Mouse (Mus musculus) adrenal gland, adult (tissue): ENCODE measurements around the gene Drd1.

Experiments used
- DNase-seq, 2 experiments: peaks; one replicate each; pipeline ENCODE4 v3.0.0; 2022 to 2023; ENCODE audit warnings: low spot score in 1 of 2; ENCODE audit not compliant: inconsistent age in 2 of 2

Gene Drd1

GRCm38 (mm10) chr13:54055448-54055861, at the start of gene Drd1:
Gene Drd1 (minus strand): TSS chr13:54055705.
- DNase-seq: peak; percentile 54 to 85

DNA sequence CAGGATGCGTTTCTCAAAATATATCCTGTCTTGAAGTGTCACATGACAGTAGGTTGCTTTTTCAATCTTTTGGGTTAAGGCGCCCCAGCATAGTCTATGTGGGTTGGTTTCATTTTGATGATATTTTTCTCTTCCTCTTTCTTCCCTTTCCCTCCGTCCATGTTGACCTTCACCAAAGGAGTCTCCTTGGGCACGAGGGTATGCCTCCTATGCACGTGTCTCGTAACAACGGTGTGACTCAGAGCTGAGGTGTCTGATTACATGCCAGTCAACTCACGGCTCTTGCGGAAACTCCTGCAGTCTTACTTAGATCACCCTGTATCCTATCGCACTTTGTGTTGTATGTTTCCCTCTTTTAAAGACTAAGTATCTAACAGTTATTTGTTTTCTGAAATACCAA, 48.4 kb upstream of the Drd1 start:
- peak in 1 of 2 experiments; percentile 71 for DNase-seq

DNA sequence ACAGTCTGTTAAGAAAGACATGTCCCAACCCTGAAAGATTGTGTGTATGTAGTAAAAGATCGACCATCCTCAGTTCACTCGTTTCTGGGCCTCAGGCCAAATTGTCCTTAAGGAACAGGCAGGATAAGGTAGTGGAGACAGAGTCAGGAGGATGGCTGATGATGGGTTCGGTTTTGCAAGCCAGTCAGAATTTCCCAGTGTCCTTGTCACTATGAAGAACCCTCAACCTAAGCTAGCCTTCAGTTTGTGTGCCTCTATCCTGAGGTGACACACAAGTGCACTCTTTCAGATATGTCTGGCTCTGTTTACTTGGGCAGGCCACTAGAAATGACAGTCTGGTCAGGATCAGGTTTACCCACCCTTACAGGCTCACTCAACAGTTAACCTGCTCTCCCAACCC, 47.8 kb upstream of the Drd1 start:
- no peak for DNase-seq

DNA sequence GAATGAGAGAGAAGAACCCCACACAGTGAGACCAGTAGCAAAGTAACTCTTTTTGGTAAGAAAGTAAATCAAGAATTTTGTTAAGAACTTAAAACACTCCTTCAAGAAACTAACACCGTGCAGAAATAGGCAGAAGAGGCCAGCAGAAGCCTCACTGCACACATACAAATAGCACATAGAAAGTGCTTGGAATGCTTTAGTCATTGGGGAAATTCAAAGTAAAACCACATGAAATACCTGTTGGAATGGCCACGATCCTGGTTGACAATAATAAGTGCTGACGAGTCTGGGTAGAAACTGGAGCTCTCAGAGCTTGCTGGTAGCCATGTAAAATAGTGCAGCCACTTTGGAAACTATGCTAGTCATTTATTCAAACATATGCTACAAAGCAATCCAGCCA, 46.6 kb upstream of the Drd1 start:
- DNase-seq: no peak

DNA sequence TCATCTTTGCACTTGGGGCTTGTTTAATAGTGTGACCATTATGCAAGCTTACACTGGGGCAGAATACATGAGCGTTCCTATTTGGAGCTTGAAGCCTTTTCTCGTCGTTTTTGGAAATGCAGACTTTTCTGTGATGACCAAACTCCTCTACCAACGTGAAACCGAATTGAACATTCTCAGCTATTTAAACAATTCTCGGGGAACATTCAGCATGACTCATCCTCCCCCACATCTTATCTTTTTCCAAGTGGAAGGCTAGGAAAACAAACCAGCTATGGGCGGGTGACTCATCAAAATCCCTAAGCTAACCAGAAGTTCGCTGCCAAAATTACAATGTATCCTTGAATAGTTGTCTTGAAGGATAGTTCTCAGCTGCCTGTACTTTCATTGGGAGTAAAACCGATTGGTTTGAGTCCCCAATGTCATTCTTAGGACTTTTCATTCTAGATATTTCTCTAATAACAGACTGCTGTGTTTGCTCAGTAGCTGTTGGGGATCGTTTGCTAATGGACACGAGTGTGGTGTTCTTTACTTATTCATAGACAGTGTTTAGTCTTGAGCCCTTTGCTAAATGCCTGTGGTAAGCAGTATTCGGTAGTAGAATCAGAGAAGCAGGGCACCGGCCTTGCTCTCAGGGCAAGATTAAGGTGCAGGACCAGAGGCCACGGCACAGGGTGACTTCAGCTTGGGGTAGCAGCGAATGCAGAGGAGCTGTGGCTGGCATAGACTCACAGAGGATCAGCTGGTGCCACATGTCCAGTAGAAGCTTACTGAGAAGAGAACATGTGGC, 45.7 kb upstream of the Drd1 start:
- DNase-seq: peak; percentile 68 to 90

DNA sequence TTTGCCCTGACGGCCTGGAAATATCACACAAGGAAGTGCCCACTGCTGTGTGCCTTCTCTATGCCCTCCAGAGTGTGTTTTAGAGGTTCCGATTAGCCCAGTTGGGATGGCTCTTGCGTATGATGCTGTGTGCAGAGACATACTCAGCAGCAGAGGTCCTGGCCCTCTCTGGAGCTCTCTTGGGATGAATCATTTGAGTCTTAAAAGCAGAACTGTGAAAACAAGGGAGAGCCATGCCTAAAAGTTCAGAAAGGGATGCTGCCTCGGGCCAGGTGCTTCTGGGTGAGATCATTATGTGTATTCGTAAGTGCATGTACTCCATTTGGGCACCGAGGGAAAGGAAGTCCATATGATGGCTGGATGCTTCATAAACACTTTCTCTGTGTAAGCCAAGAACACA, 42.3 kb upstream of the Drd1 start:
- no peak for DNase-seq

DNA sequence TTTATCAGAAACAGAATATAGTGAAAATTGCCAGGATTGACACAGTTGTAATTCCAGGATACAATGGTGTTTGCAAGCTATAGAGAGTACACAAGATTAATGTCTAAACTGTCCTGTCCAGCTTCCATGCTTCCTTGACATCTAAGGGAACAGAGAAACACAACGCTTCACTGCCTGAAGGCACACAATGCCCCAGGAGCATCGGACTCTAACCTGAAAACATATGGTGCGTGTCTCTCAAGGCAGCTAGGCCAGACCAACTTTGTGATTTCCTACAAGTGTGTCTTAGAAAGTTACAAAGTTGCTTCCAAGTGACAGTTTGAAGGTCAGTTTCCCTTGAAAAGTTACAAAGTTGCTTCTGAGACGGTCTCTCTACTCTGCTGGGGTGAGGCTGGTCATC, 41.7 kb upstream of the Drd1 start:
- DNase-seq: no peak

DNA sequence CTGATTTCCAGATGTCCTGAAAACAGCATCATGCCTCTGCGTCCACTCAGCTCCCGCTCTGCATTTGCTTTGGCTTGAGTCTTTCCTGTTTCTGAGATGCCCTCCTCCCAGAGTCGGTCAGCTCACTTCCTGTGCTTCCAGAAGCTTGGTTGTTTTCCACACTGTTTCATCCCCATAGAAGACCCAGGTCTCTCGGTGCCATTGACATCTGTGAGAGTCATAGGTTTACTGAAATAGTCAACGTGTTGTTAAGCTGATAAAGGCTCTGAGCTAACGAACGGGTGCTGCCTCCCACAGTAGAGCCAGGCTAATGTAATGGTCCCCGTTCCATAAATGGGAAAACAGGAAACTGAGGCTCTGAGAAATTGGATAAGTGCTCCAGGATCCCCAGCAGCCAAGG, 40.2 kb upstream of the Drd1 start:
- DNase-seq: no peak

GRCm38 (mm10) chr13:54094963-54095362, 39.5 kb upstream of the Drd1 start:
- no peak for DNase-seq

GRCm38 (mm10) chr13:54094349-54094748, 38.8 kb upstream of the Drd1 start:
- DNase-seq: no peak

- DNase-seq: no peak
These were observed 36.2 kb upstream of the Drd1 start for GRCm38 (mm10) chr13:54091719-54092118.

DNA sequence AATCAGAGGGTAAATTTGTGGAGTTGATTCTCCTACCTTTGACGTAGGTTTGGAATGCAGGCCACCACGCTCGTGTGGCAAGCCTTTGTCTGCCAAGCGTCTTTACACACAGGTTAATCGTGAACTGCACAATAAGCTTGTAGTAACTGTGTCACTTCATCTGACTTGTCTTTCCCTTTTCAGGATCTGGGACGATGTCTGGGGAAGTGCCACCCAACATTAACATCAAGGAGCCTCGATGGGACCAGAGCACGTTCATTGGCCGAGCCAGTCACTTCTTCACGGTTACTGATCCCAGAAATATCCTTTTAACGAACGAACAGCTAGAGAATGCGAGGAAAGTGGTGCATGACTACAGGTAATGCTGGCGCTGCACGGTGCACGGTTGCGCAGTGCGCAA, 29.8 kb upstream of the Drd1 start:
- no peak for DNase-seq

DNA sequence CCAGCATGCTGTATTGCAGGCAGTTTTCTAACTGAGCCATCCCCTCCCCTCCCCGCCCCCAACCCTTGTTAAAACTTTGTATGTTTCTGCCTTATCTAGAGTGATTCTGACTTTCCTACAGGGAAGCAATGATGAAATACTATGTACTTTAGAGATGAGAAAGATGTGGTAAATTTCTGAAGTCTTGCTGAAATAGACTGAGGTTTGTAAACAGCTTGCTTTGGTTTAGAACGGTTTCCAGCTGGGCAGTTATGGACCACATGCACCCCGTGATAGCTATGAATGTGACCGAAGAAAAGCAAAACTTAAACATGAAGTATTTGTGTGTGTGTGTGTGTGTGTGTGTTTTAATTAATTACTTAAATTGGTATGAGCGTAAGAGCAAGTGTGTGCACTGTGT, 29.3 kb upstream of the Drd1 start:
- no peak for DNase-seq

GRCm38 (mm10) chr13:54084178-54084577, 28.7 kb upstream of the Drd1 start:
- no peak for DNase-seq

- DNase-seq: no peak
These were observed 27.4 kb upstream of the Drd1 start for GRCm38 (mm10) chr13:54082946-54083345.

DNA sequence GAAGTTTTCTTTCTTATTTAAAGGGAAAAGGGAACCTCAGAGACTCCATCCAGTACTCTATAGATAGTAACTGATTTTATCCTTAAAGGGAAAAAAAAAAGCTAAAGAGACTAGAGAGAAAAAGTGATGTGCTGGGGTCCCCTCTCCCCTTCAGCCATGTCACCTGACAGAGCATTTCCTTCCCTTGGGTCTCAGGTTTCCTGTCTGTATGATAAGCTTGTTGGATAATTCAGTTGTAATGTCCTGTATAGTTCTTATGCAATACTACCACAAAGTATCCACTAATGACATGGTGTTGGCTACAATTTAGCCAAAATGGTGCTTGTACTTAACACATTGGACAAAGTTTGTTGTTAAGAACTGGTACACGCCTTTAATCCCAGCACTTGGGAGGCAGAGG, 25.3 kb upstream of the Drd1 start:
- no peak for DNase-seq

GRCm38 (mm10) chr13:54079782-54080759, 24.6 kb upstream of the Drd1 start:
- DNase-seq: no peak

DNA sequence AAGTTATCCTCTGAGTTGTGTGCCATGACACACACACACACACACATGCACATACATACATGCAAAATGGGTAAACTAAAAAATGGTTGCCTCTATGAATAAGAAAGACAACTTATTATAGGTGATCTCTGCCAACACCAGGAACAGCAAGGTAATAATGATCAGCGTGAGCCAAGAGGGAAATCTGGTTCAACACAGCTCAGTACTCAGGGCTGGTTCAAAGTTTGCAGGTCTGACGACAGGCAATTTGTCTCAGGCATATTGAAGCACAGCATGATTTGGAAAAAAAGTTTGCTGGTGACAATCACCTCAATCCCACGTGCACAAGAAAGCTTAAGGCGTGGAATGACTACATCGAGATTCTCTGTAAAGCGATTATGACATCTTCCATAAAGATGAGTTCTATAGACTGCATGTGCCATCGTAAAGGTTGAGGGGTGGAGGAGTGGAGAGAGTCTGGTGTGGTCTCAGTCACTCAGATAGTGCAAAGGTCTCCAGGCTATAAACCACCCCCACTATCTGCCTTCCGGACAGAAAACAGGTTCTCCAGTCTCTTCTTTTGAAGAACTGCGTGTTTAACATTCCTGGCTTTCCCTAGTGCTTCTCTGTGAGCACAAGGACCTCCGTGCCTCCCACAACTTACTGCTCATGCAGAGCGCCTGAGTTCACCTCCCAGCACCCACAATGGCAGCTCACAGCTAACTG, 22.1 kb upstream of the Drd1 start:
- no peak for DNase-seq

DNA sequence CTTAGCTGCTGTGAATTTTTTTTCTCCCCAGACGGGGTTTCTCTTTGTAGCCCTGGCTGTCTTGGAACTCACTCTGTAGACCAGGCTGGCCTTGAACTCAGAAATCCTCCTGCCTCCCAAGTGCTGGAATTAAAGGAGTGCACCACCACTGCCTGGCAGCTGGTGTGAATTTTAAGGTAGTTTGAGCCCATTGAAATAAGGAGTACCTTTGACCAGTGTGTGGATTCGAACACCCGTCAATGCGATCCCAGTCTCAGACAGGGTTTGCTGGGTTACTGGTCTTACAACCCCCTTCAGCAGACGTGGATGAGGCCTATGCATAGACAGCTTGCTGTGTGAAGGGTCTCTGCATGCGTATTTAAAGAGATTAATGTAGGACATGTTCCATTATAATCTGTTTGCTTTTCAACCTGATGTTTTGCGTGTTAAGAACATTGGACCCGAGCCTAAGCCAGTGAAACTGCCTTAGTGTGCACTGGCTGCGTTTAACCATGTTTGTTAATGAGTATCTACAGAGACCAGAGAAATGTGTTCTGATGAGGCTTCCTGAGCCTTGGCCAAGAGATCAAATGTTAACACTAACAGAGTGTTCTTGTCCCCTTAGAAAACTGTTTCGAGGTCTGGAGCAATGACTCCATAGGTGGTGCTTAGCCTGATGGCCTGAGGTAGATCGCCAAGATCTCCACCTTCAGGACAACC, 21.4 kb upstream of the Drd1 start:
- no peak for DNase-seq

- DNase-seq: peak in 1 of 2 experiments; percentile 41
These were observed 20.5 kb upstream of the Drd1 start for GRCm38 (mm10) chr13:54076051-54076450.

GRCm38 (mm10) chr13:54075416-54075815, 19.9 kb upstream of the Drd1 start:
- DNase-seq: peak in 1 of 2 experiments; percentile 19
